Mouse (Mus musculus) adrenal gland, postnatal 4 days (tissue): Measurements from ENCODE around the gene 4930516K23Rik. TPM values are rescaled to one million over a fixed set of nuclear protein-coding genes. Genes with fewer than 3 reads are reported as not detected.

Experiments
- DNase-seq, 2 experiments: peaks; one replicate each; pipeline ENCODE4 v3.0.0; 2021 to 2022; ENCODE audit warnings: low spot score in 2 of 2, mixed read lengths in 2 of 2
- long read RNA-seq, 2 experiments: library from polyadenylated mRNA; stranded (forward); transcript quantifications; one replicate each; pipeline ENCODE4 v2.0.0; 2021
- total RNA-seq, 2 experiments: library from RNA; stranded (reverse); gene quantifications; 2 replicates each; pipeline ENCODE4 v1.2.3; 2021

4930516K23Rik gene
- not detected for total RNA-seq
- long read RNA-seq, experiment 1: 0 reads
- long read RNA-seq, experiment 2: 0 reads

- no peak for DNase-seq
These were observed at the start of gene 4930516K23Rik for GRCm38 (mm10) chr7:104061345-104061744. Gene 4930516K23Rik (minus strand): TSS chr7:104061445.

GRCm38 (mm10) chr7:104104757-104104972, 43.4 kb upstream of the 4930516K23Rik start, which contains the start of gene Olfr646:
Gene Olfr646 (plus strand): TSS chr7:104104873.
- DNase-seq: no peak

GRCm38 (mm10) chr7:104103913-104104756, 42.9 kb upstream of the 4930516K23Rik start:
- DNase-seq: no peak

- no peak for DNase-seq
These were observed 24.1 kb upstream of the 4930516K23Rik start, which contains the start of gene Olfr645 for GRCm38 (mm10) chr7:104085365-104085764. Gene Olfr645 (minus strand): TSS chr7:104085465.

- DNase-seq: no peak
These were observed 10.5 kb upstream of the 4930516K23Rik start, which contains the start of gene Olfr644 for GRCm38 (mm10) chr7:104071769-104072168. Gene Olfr644 (minus strand): TSS chr7:104071869.

- no peak for DNase-seq
These were observed 2.0 kb downstream of the 4930516K23Rik start for GRCm38 (mm10) chr7:104059215-104059614.

GRCm38 (mm10) chr7:104052566-104052965, 8.7 kb downstream of the 4930516K23Rik start, which contains the start of gene Olfr642:
Gene Olfr642 (minus strand): TSS chr7:104052666.
- DNase-seq: no peak

- DNase-seq: no peak
These were observed 10.5 kb downstream of the 4930516K23Rik start for GRCm38 (mm10) chr7:104050745-104051144.

- DNase-seq: no peak
These were observed 26.1 kb downstream of the 4930516K23Rik start, which contains the start of gene Olfr641 for GRCm38 (mm10) chr7:104035145-104035544. Gene Olfr641 (plus strand): TSS chr7:104035445.

GRCm38 (mm10) chr7:104026978-104027377, 34.3 kb downstream of the 4930516K23Rik start:
- no peak for DNase-seq

GRCm38 (mm10) chr7:104025473-104025872, 35.8 kb downstream of the 4930516K23Rik start, which contains the start of gene Olfr640:
Gene Olfr640 (minus strand): TSS chr7:104025573.
- no peak for DNase-seq

- no peak for DNase-seq
These were observed 39.6 kb downstream of the 4930516K23Rik start for GRCm38 (mm10) chr7:104021651-104022050.

GRCm38 (mm10) chr7:104018953-104019352, 42.3 kb downstream of the 4930516K23Rik start:
- DNase-seq: no peak

GRCm38 (mm10) chr7:104017203-104017602, 44.0 kb downstream of the 4930516K23Rik start, which contains the start of gene Olfr639:
Gene Olfr639 (minus strand): TSS chr7:104017303.
- DNase-seq: no peak

Other genes starting within 250 kb of the 4930516K23Rik start
- 100 to 1,000 TPM; 618 to 940 TPM for gene Hbb-bt, start 247.4 kb downstream of the 4930516K23Rik start, total RNA-seq
- 1,000 to 10,000 TPM; 4,172 to 4,820 TPM for gene Hbb-bs, start 233.3 kb downstream of the 4930516K23Rik start, total RNA-seq
- gene Hbb-bh2, start 220.9 kb downstream of the 4930516K23Rik start, total RNA-seq: not detected
- not detected for gene Hbb-bh1, start 218.3 kb downstream of the 4930516K23Rik start, total RNA-seq
- not detected for gene Hbb-y, start 208.2 kb downstream of the 4930516K23Rik start, total RNA-seq
- not detected for gene Olfr66, start 175.2 kb downstream of the 4930516K23Rik start, total RNA-seq
- gene Olfr64, start 167.0 kb downstream of the 4930516K23Rik start, total RNA-seq: not detected
- not detected for gene Olfr65, start 158.0 kb downstream of the 4930516K23Rik start, total RNA-seq
- gene Olfr631, start 132.6 kb downstream of the 4930516K23Rik start, total RNA-seq: not detected
- gene Olfr632, start 127.1 kb downstream of the 4930516K23Rik start, total RNA-seq: not detected
- gene Olfr633, start 117.0 kb downstream of the 4930516K23Rik start, total RNA-seq: not detected
- gene Olfr635, start 90.3 kb downstream of the 4930516K23Rik start, total RNA-seq: not detected
- gene Olfr638, start 62.7 kb downstream of the 4930516K23Rik start, total RNA-seq: not detected
- under 1 TPM in 1 of 2 experiments, not detected in 1; 0.08 TPM for gene Olfr639, start 44.1 kb downstream of the 4930516K23Rik start, total RNA-seq
- not detected for gene Olfr640, start 35.9 kb downstream of the 4930516K23Rik start, total RNA-seq
- not detected for gene Olfr641, start 26.0 kb downstream of the 4930516K23Rik start, total RNA-seq
- not detected for gene Olfr642, start 8.8 kb downstream of the 4930516K23Rik start, total RNA-seq
- gene Olfr644, start 10.4 kb upstream of the 4930516K23Rik start, total RNA-seq: not detected
- not detected for gene Olfr645, start 24.0 kb upstream of the 4930516K23Rik start, total RNA-seq
- gene Olfr646, start 43.4 kb upstream of the 4930516K23Rik start, total RNA-seq: not detected
- not detected for gene Ubqln5, start 68.4 kb upstream of the 4930516K23Rik start, total RNA-seq
- gene Olfr643, start 76.0 kb upstream of the 4930516K23Rik start, total RNA-seq: not detected
- not detected for gene Ubqln3, start 81.8 kb upstream of the 4930516K23Rik start, total RNA-seq
- not detected for gene Ubqlnl, start 89.1 kb upstream of the 4930516K23Rik start, total RNA-seq
- not detected for gene Olfm5, start 103.4 kb upstream of the 4930516K23Rik start, total RNA-seq
- under 1 TPM in 1 of 2 experiments, not detected in 1; 0.11 TPM for gene Olfr648, start 121.9 kb upstream of the 4930516K23Rik start, total RNA-seq
- gene Olfr649, start 134.5 kb upstream of the 4930516K23Rik start, total RNA-seq: not detected
- gene Trim6, start 157.3 kb upstream of the 4930516K23Rik start, total RNA-seq: 1 to 10 TPM; 2.1 to 2.7 TPM
- 10 to 100 TPM; 11.1 to 11.7 TPM for gene Trim34a, start 183.0 kb upstream of the 4930516K23Rik start, total RNA-seq
- 1 to 10 TPM; 6.7 to 7.5 TPM for gene Trim5, start 226.6 kb upstream of the 4930516K23Rik start, total RNA-seq